Mouse (Mus musculus): ENCODE measurements at regions not wholly inside any gene's neighbourhood (a gene's known extent, or its start where the extent isn't known, plus 50 kb on each side); places are given as distances from the start of the nearest gene placed in this dataset.

DNA sequence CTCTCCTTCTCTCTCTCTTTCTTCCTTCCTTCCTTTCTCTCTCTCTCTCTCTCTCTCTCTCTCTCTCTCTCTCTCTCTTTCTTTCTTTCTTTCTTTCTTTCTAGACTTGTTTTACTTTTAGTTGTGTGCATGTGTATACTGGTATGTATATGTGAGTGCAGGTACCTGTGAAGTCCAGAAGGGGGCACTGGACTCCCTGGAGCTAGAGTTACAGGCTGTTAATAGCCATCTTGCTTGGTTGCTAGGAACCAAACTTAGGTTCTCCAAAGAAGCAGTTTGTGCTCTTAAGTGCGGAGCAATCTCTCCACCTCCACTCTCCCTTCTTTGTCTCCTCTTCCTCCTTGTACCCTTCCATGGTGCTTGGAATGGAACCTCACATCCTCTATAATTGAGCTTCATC lies 77.2 kb downstream of the Gm10604 start:
- Histone ChIP-seq H3K9ac (no peak overlapping the region), H3K4me2 (ENCODE audit: low read depth) (no peak overlapping the region), H3K27ac (ENCODE audit: low read depth, low read length) (no peak overlapping the region), H3K36me3 (ENCODE audit: insufficient read depth) (no peaks in the 10 kb centered on the region), H3K27me3 (ENCODE audit: insufficient read depth, low read length) (no peaks in the 10 kb centered on the region), H3K9me3 (ENCODE audit: low read length) (no peaks in the 10 kb centered on the region), H3K4me1 (ENCODE audit: insufficient read depth) (no peaks in the 10 kb centered on the region), H3K4me3 (ENCODE audit: low read depth, low read length) (no peak overlapping the region)
- DNase-seq (no peak), ATAC-seq (no peak)
- TF ChIP-seq CTCF (IDR thresholded peaks at IDR 0.05; ENCODE audit: low read depth) = no peak
- WGBS = 96% methylated on average over 1 of the region's 1 CpGs

GRCm38 (mm10) chr4:11903401-11903800 lies 77.7 kb downstream of the Gm10604 start:
- no peak for DNase-seq
- WGBS = 88% methylated on average over 5 of the region's 5 CpGs

GRCm38 (mm10) chr4:11899979-11900624 lies 81.0 kb downstream of the Gm10604 start:
- no peaks in the 10 kb centered on the region for H3K9me3 ChIP-seq (ENCODE audit: low read length)
- no peak overlapping the region for H3K9ac ChIP-seq
- 18% methylated on average over 10 of the region's 10 CpGs for WGBS
- TF ChIP-seq CTCF (IDR thresholded peaks at IDR 0.05; ENCODE audit: low read depth) = no peak
- no peaks in the 10 kb centered on the region for H3K36me3 ChIP-seq (ENCODE audit: insufficient read depth)
- no peaks in the 10 kb centered on the region for H3K27me3 ChIP-seq (ENCODE audit: insufficient read depth, low read length)
- H3K27ac ChIP-seq (ENCODE audit: low read depth, low read length) = no peak overlapping the region
- ATAC-seq (peak; percentile 87), DNase-seq (no peak)
- H3K4me3 ChIP-seq (ENCODE audit: low read depth, low read length) = no peak overlapping the region
- H3K4me2 ChIP-seq (ENCODE audit: low read depth) = no peak overlapping the region
- H3K4me1 ChIP-seq (ENCODE audit: insufficient read depth) = no peaks in the 10 kb centered on the region

More at GRCm38 (mm10) chr4:11903401-11903800, 77.7 kb downstream of the Gm10604 start:
- H3K9me3 ChIP-seq (ENCODE audit: low read length) = no peaks in the 10 kb centered on the region
- no peak overlapping the region for H3K4me3 ChIP-seq (ENCODE audit: low read depth, low read length)
- no peaks in the 10 kb centered on the region for H3K27me3 ChIP-seq (ENCODE audit: insufficient read depth, low read length)
- no peaks in the 10 kb centered on the region for H3K36me3 ChIP-seq (ENCODE audit: insufficient read depth)
- no peak for TF ChIP-seq CTCF (IDR thresholded peaks at IDR 0.05; ENCODE audit: low read depth)
- no peak overlapping the region for H3K27ac ChIP-seq (ENCODE audit: low read depth, low read length)
- ATAC-seq = no peak
- no peak overlapping the region for H3K4me2 ChIP-seq (ENCODE audit: low read depth)
- H3K4me1 ChIP-seq (ENCODE audit: insufficient read depth) = no peaks in the 10 kb centered on the region
- H3K9ac ChIP-seq = no peak overlapping the region

- no peak for DNase-seq
- no peak overlapping the region for H3K27ac ChIP-seq (ENCODE audit: low read depth, low read length)
- no peaks in the 10 kb centered on the region for H3K27me3 ChIP-seq (ENCODE audit: insufficient read depth, low read length)
- ATAC-seq = no peak
- H3K9ac ChIP-seq = no peak overlapping the region
- no peak for TF ChIP-seq CTCF (IDR thresholded peaks at IDR 0.05; ENCODE audit: low read depth)
- no peaks in the 10 kb centered on the region for H3K9me3 ChIP-seq (ENCODE audit: low read length)
- no peak overlapping the region for H3K4me3 ChIP-seq (ENCODE audit: low read depth, low read length)
- H3K36me3 ChIP-seq (ENCODE audit: insufficient read depth) = no peaks in the 10 kb centered on the region
- no peaks in the 10 kb centered on the region for H3K4me1 ChIP-seq (ENCODE audit: insufficient read depth)
- no peak overlapping the region for H3K4me2 ChIP-seq (ENCODE audit: low read depth)
Measured at GRCm38 (mm10) chr4:11897231-11897630, 83.8 kb downstream of the Gm10604 start.

- Histone ChIP-seq H3K4me3 (ENCODE audit: low read depth, low read length) (no peak overlapping the region), H3K27me3 (ENCODE audit: insufficient read depth, low read length) (no peaks in the 10 kb centered on the region), H3K27ac (ENCODE audit: low read depth, low read length) (no peak overlapping the region), H3K9ac (no peak overlapping the region), H3K36me3 (ENCODE audit: insufficient read depth) (no peaks in the 10 kb centered on the region), H3K4me1 (ENCODE audit: insufficient read depth) (no peaks in the 10 kb centered on the region), H3K9me3 (ENCODE audit: low read length) (no peaks in the 10 kb centered on the region), H3K4me2 (ENCODE audit: low read depth) (no peak overlapping the region)
- no peak for DNase-seq
- no peak for ATAC-seq
- WGBS = 81% methylated on average over 6 of the region's 6 CpGs
- no peak for TF ChIP-seq CTCF (IDR thresholded peaks at IDR 0.05; ENCODE audit: low read depth)
Measured at GRCm38 (mm10) chr4:11895857-11896825, 84.9 kb downstream of the Gm10604 start.

- Histone ChIP-seq H3K9ac (no peak overlapping the region), H3K4me3 (ENCODE audit: low read depth, low read length) (no peak overlapping the region), H3K4me1 (ENCODE audit: insufficient read depth) (no peaks in the 10 kb centered on the region), H3K36me3 (ENCODE audit: insufficient read depth) (no peaks in the 10 kb centered on the region), H3K27ac (ENCODE audit: low read depth, low read length) (no peak overlapping the region), H3K4me2 (ENCODE audit: low read depth) (no peak overlapping the region), H3K9me3 (ENCODE audit: low read length) (no peaks in the 10 kb centered on the region), H3K27me3 (ENCODE audit: insufficient read depth, low read length) (no peaks in the 10 kb centered on the region)
- TF ChIP-seq CTCF (IDR thresholded peaks at IDR 0.05; ENCODE audit: low read depth) = no peak
- WGBS = 67% methylated on average over 9 of the region's 9 CpGs
- no peak for ATAC-seq
- DNase-seq = no peak
Measured at GRCm38 (mm10) chr4:11893560-11894205, 87.4 kb downstream of the Gm10604 start.
